Mouse (Mus musculus) gastrocnemius, adult 8-10 months (tissue): ENCODE measurements around the gene Elmod2. TPM values are rescaled to one million over a fixed set of nuclear protein-coding genes. Genes with fewer than 3 reads are reported as not detected.
"Not testable (repeated sequence)": the region's sequence is repeated elsewhere in the genome, so short reads cannot be mapped to it uniquely, and the experiment has no call there.

ENCODE experiments used
- DNase-seq, 2 experiments: peaks; one replicate each; pipeline ENCODE4 v3.0.0; 2022; ENCODE audit warnings: low spot score in 2 of 2
- total RNA-seq, 4 experiments: library from RNA; stranded (reverse); gene quantifications; 2 replicates each; pipeline ENCODE4 v1.2.4; 2022

Gene Elmod2
- 1 to 10 TPM; 4.2 to 5.5 (median 5.2) TPM for total RNA-seq

- peak; percentile 94 to 96 for DNase-seq
Measured at GRCm38 (mm10) chr8:83331899-83332697, at the start of gene Elmod2. Elmod2 (minus strand) TSS chr8:83332486.

DNA sequence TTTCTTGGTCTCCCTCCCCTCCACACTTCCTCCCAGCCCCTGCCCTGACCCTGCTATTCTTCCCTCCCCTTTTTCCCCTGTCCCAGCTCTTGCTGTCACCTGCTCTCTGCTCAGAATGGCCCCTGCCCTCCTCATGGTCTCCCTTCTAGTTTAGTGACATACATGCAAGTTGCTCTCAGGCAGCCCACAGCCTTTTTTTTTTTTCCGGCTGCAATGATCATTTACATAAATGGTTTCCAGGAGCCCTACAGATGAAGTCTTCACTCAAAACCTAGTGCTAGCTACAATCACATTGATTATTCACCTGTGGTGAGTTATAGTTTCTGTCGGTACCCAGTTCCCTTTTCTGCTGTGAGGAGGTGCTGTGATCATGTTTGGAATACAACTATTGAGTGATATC is 48.7 kb upstream of the Elmod2 start:
- no peak for DNase-seq

DNA sequence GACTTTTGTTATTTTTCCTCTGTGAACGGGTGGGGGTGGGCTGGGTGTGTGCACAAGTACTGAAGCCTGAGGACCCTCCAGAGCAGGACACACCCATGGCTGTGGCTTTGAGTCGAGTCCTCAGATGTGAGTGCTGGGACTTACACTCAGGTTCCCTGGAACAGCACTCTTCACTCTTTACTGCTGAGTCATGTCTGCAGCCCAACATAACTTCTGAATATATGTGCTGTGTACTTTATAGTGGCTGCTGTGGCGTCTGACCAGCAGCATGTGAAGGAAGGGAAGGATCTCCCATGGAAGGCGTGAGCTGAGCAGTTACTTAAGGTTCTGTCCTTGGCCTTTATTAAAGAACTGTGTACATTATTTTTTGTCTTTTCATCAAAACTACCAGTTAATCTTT is 47.9 kb upstream of the Elmod2 start:
- DNase-seq = no peak

DNA sequence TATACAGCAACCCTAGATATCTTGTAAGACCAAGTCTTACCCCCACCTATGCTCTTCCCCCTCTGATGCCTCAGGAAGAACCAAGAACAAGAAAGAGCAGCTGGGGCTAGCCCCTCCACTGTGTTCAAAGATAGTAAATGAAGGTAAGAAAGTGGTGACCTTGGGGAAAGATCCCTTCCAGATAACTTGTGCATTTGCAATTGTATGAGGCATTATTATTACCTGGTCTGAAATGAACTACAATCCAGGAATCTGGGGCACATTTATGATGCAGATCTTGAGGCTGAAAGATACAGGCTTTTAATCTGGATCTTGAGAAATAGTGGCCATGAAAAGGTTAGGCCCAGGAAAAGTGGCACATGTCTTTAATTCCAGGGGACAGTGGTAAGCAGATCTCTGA is 44.9 kb upstream of the Elmod2 start:
- DNase-seq = no peak

DNA sequence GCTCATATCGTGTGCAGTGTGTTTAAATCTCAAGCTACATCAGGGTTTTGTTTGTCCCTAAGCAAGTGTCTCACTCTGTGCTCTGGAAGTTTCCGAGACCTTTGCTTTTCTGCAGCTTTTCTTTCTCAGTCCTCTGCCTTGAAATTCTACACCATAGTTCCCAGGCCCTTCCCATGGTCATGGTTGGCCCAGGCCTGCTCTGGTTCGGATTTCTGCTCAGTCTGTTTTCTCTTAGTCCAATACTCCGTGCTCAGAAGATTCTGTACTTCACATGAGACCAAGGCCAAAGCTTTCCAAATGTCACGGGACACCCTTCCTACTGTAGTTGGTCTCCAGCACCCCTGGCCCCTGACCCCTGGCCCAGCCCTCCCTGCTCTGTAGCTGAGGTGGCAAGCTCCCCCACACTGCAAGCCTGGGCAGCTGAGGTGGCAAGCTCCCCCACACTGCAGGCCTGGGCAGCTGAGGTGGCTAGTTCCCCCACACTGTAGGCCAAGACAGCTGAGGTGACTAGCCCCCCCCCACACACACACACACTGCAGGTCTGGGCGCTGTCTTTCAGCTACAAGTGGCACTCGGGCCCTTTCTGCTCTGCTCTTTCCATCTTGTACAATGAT is 31.0 kb upstream of the Elmod2 start:
- no peak for DNase-seq

DNA sequence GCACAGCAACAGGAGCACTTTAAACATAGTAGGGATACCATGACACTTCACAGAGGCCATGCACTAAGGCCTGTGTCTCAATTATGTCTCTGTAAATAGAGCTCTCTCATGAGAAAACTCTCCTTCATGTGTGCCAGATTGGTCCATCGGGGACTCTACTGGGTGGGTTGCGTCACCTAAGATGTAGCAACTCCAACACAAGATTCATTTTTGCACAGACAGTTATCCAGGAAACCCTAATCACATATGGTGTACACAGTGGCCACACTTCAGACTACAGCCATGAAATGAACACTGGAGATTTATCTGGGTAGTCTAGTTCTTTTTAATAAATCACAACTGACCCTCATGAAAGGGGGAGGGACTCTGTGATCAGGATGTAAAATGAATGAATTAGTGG is 19.0 kb upstream of the Elmod2 start:
- no peak for DNase-seq

DNA sequence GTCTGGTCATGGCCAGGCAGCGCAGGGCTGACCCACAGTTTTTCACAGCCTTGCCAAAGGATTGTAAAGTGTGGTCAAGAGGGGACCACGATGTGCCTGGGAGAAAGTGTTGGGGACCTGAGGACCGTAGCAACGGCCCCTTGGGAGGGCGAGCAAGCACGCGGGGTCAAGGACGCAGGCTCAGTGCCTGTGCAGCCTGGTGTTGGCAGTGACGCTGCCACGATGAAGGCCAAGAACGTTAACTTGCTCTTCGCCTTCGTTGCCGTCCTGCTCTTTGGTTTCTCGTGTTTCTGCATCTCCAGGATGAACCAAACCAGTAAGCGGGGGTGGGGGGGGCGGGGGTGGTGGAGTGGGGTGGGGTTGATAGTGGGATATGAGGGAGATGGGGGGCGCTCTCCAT is 16.0 kb upstream of the Elmod2 start, which contains the start of gene Mgat4d:
TSS of gene Mgat4d (plus strand) at position 209 of the 400 bp plus-strand sequence.
- no peak for DNase-seq

DNA sequence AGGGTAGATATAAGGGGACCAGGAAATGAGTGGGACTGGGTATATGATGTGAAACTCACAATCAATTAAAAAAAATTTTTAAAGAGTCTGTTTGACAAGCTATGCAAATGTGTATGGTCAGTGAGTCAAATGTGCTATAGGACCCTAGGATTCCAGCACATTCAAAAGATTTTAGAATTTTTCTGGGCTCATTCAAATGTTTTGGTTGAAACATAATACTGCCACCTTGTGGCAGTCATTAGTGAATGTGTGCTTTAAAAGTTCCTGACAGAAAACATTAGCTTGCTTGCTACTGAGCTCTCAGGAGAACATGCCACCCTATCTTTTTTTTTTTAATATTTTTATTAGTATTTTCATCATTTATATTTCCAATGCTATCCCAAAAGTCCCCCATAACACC is 10.4 kb upstream of the Elmod2 start:
- DNase-seq = no peak

DNA sequence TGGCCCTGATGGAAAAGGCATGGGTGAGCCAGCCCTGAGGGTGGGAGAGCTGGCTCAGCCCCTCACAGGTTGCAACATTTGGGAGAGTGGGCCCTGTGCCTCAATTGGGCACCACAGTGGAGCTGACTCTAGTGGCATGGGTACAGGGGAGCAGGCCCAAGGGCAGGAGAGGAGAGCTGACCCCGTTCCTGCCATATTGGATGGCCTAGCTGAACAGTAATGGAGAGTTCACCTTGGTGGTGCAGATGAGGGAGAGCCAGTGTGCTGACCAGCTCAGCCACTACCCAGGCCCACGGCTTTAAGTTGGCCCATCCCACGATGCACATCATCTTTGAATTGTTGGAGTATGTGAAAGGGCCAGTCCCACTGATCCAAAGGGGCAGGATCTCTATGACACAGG is 9.8 kb upstream of the Elmod2 start:
- DNase-seq = no peak

DNA sequence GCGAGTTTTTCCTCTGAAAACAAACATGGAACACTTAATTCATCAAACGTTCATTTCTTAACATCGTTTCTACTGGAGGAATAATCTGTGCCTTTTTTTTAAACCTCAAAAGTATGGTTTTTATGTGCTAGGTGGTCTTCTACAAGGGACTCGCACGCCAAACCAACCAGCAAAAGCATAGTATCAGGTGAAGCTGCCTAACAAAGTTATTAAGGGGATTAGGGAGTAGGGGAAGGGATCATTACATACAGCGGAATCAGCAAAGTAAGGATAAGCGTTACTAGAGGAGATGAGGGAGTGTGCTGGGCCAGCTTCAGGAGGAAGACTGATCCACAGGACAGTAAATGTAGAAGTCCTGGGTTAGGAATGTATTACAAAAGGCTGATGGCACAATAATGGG is 578 bp upstream of the Elmod2 start:
- DNase-seq = no peak

- DNase-seq = no peak
Measured at GRCm38 (mm10) chr8:83331567-83331898, 753 bp downstream of the Elmod2 start.

DNA sequence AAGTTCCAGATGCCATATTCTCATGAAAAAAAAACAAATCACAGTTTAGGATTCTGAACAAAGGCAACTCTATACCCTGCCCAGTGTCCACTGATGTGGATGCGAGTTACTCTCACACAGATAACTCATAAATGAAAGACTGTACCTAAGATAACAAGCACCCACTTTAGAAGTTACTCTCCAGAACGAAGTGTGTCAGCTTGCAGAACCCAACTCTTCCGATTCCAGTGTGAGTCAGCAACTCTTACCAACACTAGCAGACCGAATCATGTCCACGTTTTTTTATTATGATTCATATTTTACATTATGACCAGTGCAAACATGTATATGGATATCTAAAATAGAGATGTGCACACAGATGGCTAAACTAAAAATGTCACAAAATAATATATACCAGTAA is 4.4 kb downstream of the Elmod2 start:
- DNase-seq = no peak

- no peak for DNase-seq
Measured at GRCm38 (mm10) chr8:83323056-83323455, 9.2 kb downstream of the Elmod2 start.

DNA sequence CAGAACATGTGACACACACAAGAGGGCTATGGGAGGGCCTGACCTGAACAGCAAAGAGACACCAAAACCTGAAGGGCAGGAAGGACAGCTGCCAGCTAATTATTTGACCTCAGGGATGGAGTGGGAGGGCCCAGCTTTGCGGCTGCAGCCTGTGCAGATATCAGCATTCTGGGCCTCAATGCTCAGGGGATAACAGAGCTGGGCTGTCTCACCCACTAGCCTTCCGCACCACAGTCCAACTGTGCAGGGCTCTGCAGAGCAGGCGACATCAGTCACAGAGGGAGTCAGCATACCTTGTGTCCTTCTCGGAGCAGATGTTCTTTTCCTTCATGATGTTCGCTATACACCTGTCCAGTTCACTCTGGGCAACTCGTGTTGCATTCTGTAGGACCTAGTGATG is 9.9 kb downstream of the Elmod2 start:
- DNase-seq = no peak

GRCm38 (mm10) chr8:83320543-83320942 is 11.7 kb downstream of the Elmod2 start:
- DNase-seq = no peak

DNA sequence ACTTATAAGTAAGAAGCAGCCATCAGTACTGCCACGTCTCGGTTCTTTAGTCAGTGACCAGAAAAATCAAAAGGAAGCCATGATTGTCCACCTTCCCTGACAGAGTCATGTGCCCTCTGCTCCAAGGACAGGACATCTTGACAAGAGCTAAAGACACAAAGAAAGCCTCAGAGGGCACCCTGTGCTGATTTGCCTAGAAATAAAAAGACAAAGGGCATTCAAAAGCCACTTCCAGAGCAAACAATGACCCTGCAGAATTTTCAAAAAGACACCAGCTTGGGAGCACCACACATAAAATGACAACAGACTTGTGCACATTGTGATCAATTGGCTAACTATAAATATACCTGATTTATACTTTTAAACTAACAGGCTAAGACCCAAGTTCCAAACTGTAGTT is 16.6 kb downstream of the Elmod2 start:
- DNase-seq = no peak

DNA sequence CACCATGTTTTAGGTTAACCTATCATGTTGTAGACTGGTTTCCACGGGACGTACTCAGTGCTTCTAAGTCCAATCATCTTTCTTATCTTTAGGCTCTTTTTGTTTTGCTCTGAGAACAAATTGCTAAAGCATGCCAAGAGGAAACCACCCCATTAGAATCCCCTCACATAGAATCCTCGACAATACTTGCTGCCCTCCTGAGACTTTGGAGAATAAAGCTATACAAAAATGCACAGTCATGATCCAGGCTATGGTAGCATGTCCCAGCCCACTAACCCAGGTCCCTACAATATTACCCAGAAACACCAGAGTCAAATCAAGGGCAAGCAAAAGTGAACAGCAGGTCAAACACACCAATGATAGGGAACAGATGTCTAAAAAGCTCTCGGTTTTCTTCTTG is 17.2 kb downstream of the Elmod2 start:
- not testable (repeated sequence) for DNase-seq

GRCm38 (mm10) chr8:83309836-83310235 is 22.4 kb downstream of the Elmod2 start:
- no peak for DNase-seq

DNA sequence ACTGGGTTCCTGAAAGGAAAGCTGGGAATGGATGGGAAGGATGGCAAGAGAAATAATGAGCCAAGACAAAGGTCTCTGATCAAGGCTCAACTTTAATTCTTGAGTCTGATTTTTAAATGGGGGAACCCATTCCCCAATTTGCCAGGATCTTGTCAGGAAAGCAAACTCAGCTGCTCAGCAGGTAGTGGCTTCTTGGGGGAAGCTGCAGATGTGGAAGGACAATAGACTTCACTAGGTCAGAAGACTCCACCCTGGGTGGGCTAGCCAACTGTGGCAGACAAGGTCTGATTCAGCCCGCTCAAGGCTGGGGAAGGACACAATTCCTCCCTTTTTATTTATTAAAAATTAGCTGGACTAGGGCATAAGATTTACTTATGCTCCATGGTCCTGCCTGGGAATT is 27.3 kb downstream of the Elmod2 start:
- no peak for DNase-seq

- no peak for DNase-seq
Measured at GRCm38 (mm10) chr8:83300135-83300534, 32.2 kb downstream of the Elmod2 start.

GRCm38 (mm10) chr8:83297375-83297774 is 34.9 kb downstream of the Elmod2 start:
- no peak for DNase-seq

- no peak for DNase-seq
Measured at GRCm38 (mm10) chr8:83290176-83290575, 42.1 kb downstream of the Elmod2 start, which contains the start of gene Ucp1. Ucp1 (plus strand) TSS chr8:83290352.

DNA sequence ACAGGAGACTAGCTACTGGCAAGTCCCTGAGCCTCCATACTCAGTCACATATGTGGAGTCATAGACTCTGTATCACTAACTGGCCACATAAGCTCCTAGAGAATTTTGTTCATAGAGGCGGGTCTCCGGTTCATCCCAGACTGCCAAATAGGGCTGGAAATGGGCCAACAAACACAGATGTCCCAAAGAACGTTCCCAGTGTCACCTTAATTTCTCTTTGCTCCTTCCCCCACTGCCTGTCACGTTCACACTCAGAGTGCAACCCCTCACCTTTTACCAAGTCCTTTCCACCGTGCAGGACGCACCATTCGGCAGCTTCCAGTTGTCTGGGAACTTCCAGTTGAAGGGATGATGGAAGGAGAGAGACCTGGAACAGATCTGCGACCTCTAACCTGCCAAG is 46.9 kb downstream of the Elmod2 start:
- DNase-seq = no peak
